Mouse (Mus musculus) cerebellum, postnatal 25 days (tissue): ENCODE measurements at regions not wholly inside any gene's neighbourhood (a gene's known extent, or its start where the extent isn't known, plus 50 kb on each side); places are given as distances from the start of the nearest gene placed in this dataset.
A peak's percentile ranks its signal among the peaks of the same experiment; 100 is the strongest.

Experiments
- DNase-seq, 2 experiments: peaks; one replicate each; pipeline ENCODE4 v3.0.0; 2021; ENCODE audit warnings: mixed read lengths in 2 of 2

DNA sequence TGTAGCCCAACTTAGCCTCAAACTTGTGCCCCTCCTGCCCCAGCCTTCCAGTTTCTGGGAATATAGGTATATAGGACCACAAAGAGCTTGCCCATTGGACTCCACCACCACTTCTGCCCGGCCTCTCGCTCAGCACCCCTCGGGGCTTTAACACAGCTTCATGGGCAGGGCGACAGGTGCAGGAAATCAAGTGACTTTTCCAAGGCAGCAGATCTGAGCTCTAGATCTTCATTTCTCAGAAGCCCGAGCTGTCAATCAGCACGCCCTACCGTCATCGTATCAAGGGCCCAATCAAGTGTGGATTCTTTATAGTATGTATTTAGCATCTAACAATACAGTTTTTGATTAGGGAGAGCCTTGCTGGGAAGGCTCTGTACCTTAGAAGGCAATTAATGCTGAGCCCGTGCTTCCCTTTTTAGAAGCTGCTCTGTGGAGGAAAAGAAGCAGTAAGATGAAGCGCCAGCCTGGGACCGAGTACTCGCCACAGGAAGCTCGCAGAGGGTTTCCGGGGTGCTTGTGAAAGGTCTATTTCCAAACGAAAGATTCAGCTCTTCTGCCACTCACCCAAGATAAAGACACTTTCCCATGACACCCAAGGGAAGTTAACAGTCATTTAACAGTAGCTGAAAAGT, 56.9 kb upstream of the E2f3 start:
- no peak for DNase-seq

DNA sequence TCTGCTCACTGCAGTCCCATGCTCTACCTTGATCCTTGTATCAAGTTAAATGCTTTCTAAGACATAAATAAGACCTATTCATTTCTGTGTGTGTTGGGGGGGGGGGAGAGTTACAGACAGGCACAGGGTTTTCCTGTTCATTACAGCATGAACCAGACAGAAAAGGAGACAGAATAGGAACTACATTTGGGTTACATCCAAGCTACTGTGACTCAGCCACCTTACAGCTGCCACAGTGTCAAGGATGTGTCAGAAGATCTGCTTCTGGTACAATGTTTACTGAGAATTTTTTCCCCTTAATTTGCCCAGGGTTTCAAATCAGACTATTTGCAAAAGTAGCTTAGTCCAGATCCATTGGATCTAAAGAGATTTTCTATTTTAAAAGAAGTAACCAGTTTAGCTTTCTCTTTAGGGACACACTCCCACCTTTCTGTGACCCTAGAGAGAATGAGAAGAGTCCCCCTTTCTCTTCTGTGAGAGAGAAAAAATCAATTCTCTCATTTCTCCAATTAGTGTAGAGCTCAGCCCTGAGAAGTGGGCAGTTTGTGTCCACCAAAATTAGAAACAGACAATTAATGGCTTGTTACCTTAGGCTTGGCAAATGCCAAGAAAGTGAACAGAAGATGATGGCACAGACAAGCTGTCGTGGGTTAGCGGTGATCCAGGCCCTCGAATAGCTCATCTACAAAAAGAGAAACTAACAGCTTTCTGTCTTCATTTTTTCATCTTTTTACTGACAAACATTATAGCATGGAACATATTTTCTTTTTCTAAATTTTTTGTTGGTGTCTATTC, 55.8 kb upstream of the E2f3 start:
- DNase-seq: peak in 1 of 2 experiments; percentile 47

DNA sequence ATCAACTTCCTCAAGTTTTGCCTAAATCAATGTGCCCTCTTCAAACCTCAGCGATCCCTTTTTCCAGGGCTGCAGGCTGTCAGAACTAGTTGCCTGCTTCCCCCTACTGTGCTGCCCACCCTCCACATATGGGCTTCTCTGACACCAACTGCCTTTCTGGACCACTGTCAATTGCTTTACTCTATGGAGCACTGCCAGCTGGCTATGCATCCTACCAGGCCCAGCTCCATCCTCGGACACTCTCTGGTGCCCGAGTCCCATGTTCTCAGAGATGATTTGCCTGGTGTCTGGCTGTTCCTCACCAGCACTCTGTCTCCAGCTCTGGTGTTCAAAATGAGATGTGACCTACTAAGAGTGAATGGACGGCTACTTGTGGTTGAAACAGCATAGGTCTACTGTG, 54.4 kb upstream of the E2f3 start:
- DNase-seq: peak; percentile 90 to 92

DNA sequence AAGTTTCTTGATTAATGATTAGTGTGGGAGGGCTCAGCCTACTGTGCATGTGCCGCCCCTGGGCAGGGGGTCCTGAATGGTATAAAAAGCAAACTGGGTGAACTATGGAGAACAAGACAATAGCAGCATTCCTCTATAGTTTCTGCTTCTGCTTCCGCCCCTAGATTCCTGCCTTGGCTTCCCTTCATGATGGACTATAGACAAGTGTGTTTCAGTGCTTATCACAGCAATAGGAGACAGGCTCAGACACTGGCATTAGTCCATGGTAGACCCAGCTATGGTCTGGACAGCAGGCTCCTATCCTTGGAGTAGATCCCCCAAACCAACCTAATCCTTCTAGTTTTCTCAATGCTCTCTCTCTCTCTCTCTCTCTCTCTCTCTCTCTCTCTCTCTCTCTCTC, 53.9 kb upstream of the E2f3 start:
- DNase-seq: peak; percentile 34 to 36

GRCm38 (mm10) chr13:30036561-30036960, 50.7 kb upstream of the E2f3 start:
- DNase-seq: no peak

GRCm38 (mm10) chr13:30036071-30036470, 50.2 kb upstream of the E2f3 start:
- no peak for DNase-seq
